ENCODE assay signal across 8 mouse cellular contexts in genomic region chr15:10715139-10715505, GRCm38 (mm10). TPM values are rescaled to one million over a fixed set of nuclear protein-coding genes. Genes with fewer than 3 reads are reported as not detected.
DNase-seq lines count a peak whose midpoint lies in the region; ATAC-seq lines count a peak whose summit lies in the region.

No protein-coding gene starts in this region.

- WGBS in limb, embryonic 13.5 days: under 1% methylated on average over 10 of the region's 10 CpGs
- WGBS in midbrain, embryonic 11.5 days: 0% methylated on average over 10 of the region's 10 CpGs

- peak overlapping the region; percentile 88 for H3K4me3 ChIP-seq in limb, embryonic 13.5 days
- peak overlapping the region; percentile 93 for H3K4me3 ChIP-seq in midbrain, embryonic 11.5 days (ENCODE audit: low read depth, low read length)

- peak overlapping the region; percentile 90 for H3K27ac ChIP-seq in limb, embryonic 13.5 days
- H3K27ac ChIP-seq in midbrain, embryonic 11.5 days (ENCODE audit: low read depth, low read length): no peak overlapping the region; the same call in 1 of the 2 replicates

- peak; percentile 17 to 40; a peak in 3 of 4 replicates for ATAC-seq in hematopoietic stem cell, adult 5-6 weeks (replicated peaks in 1 of 2; ENCODE audit: insufficient read depth in 1 of 2, low FRiP score in 2 of 2, low TSS enrichment in 1 of 2, low read depth in 1 of 2, poor library complexity in 2 of 2, severe bottlenecking in 2 of 2)
- peak; percentile 38 for ATAC-seq in limb, embryonic 13.5 days (ENCODE audit: low FRiP score, low read depth)
- ATAC-seq in midbrain, embryonic 11.5 days (ENCODE audit: low FRiP score): peak; percentile 38; the same call in 1 of the 2 replicates
- no peak for ATAC-seq in CD4-positive, CD25-positive, alpha-beta regulatory T cell, adult 4 months

- DNase-seq in cerebellum, adult 9-10 months: peak; percentile 8
- DNase-seq in cerebellum, postnatal 36 days: no peak
- peak; percentile 73 for DNase-seq in embryo, embryonic 11 days
- DNase-seq in midbrain, embryonic 11.5 days (ENCODE audit: low spot score, missing footprints): peak; percentile 94
- DNase-seq in layer of hippocampus, adult 11-12 months (ENCODE audit: low spot score): no peak

- peak overlapping the region; percentile 98 for H3K9ac ChIP-seq in limb, embryonic 13.5 days
- H3K9ac ChIP-seq in midbrain, embryonic 11.5 days (ENCODE audit: low read length): peak overlapping the region; percentile 96

- peaks cover 29% of the 10 kb centered on the region for H3K4me1 ChIP-seq in limb, embryonic 13.5 days
- H3K4me1 ChIP-seq in midbrain, embryonic 11.5 days (ENCODE audit: control insufficient read depth, insufficient read depth, low read length): peaks cover 22% of the 10 kb centered on the region

- H3K4me2 ChIP-seq in limb, embryonic 13.5 days (replicated peaks): peak overlapping the region; percentile 80
- H3K4me2 ChIP-seq in midbrain, embryonic 11.5 days: peak overlapping the region; percentile 83

- no peaks in the 10 kb centered on the region for H3K27me3 ChIP-seq in limb, embryonic 13.5 days
- H3K27me3 ChIP-seq in midbrain, embryonic 11.5 days (ENCODE audit: control insufficient read depth, insufficient read depth, low read length): no peaks in the 10 kb centered on the region

- H3K9me3 ChIP-seq in limb, embryonic 13.5 days: peaks cover 10% of the 10 kb centered on the region
- no peaks in the 10 kb centered on the region; the same call in 1 of the 2 replicates for H3K9me3 ChIP-seq in midbrain, embryonic 11.5 days (ENCODE audit: control insufficient read depth, low read length)

- peaks cover 6% of the 10 kb centered on the region; the same call in 1 of the 2 replicates for H3K36me3 ChIP-seq in limb, embryonic 13.5 days
- no peaks in the 10 kb centered on the region for H3K36me3 ChIP-seq in midbrain, embryonic 11.5 days (ENCODE audit: control insufficient read depth, insufficient read depth, low read length)

RNA-seq across cellular contexts. Expression of gene Rai14, which starts 0.7 kb away (rescaled TPM):
- total RNA-seq in hematopoietic stem cell, adult 5-6 weeks (2017): 20.3 and 22.8 TPM in 2 replicates
- 61.5 and 63.7 TPM in 2 replicates for polyA plus RNA-seq in limb, embryonic 13.5 days (2015; fragmentation: Nextera tagmentation; extraction: Ambion mirVana)
- 74.7 and 80.6 TPM in 2 replicates for polyA plus RNA-seq in midbrain, embryonic 11.5 days (2014; fragmentation: Nextera tagmentation; extraction: Ambion mirVana)
- 1 to 10 TPM in 1 of 2 experiments, under 1 TPM in 1; 0.47 to 1.2 TPM for polyA plus RNA-seq in CD4-positive, CD25-positive, alpha-beta regulatory T cell, adult 4 months (2017; shearing (Covaris generic))

Comparison
In these comparisons a context has a peak if more than half of its experiments do, and no peak if none do; other contexts are left out.
1. DNase-seq: peak in cerebellum, adult 9-10 months (single experiment), embryo, embryonic 11 days (single experiment) and midbrain, embryonic 11.5 days (single experiment); none in cerebellum, postnatal 36 days (0 of 2) and layer of hippocampus, adult 11-12 months (single experiment).
2. RNA of gene Rai14, which starts 0.7 kb away (polyA plus RNA-seq): 74.7 to 80.6 TPM in midbrain, embryonic 11.5 days and 61.5 to 63.7 TPM in limb, embryonic 13.5 days; 0.47 to 1.2 TPM in CD4-positive, CD25-positive, alpha-beta regulatory T cell, adult 4 months; every median in the first group is over 10 times any median in the second.